Mouse (Mus musculus) testis, adult 2 months (tissue): ENCODE measurements around the gene Tas2r143.

ENCODE experiments used
- CTCF ChIP-seq: fragments of 200-500 bp; IDR thresholded peaks from 2 replicates; pipeline ENCODE4 v1.5.1; 2012; ENCODE audit warnings: low read depth, mild to moderate bottlenecking, inconsistent platforms, low read length, moderate library complexity; ENCODE audit not compliant: control insufficient read depth, insufficient read depth, insufficient replicate concordance
- POLR2A ChIP-seq: fragments of 200-500 bp; IDR thresholded peaks from 2 replicates; pipeline ENCODE4 v1.6.1; 2012; ENCODE audit warnings: low read depth, mild to moderate bottlenecking, inconsistent platforms, low read length, moderate library complexity; ENCODE audit not compliant: control insufficient read depth

DNA sequence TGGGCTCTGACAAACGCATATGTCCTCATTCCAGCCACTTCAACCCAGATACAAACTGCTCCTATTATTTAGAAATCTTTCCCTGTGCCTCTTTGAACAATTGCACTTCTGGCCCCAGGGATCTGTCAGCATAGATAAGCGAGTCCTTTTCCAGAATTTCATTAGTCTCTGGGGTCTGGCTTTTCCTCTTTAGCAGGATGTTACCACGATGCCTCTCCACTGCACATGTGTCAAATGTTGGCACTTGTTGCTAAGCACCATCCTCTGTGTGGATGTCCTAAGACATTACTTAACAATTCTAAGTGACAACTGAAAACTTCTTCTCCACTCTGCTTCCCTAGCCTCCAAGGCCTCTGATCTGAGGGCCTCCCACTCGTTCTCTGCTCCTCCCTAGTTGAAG lies 24.0 kb upstream of the Tas2r143 start:
- no peak for TF ChIP-seq POLR2A
- TF ChIP-seq CTCF, result no peak
